Mouse (Mus musculus) neural tube, embryonic 11.5 days (tissue): ENCODE results near the gene Pik3r4. TPM values are rescaled to one million over a fixed set of nuclear protein-coding genes. Genes with fewer than 3 reads are reported as not detected.
A peak's percentile ranks its signal among the peaks of the same experiment; 100 is the strongest.

Source experiments
- ATAC-seq: fragments of 200-750 bp; cut with Nextera tagmentation; 2 replicates; pipeline ENCODE4 v1.8.0; 2017; ENCODE audit warnings: moderate number of reproducible peaks, mild to moderate bottlenecking, moderate TSS enrichment, moderate library complexity; ENCODE audit not compliant: insufficient read depth, low FRiP score, low TSS enrichment
- DNase-seq: peaks from one replicate; pipeline ENCODE4 v3.0.0-alpha.2; 2015; ENCODE audit warnings: low spot score
- H3K27ac ChIP-seq: fragments of 300-500 bp; sonication (generic); 2 replicates; pipeline ENCODE4 v1.5.1; 2014; ENCODE audit warnings: low read depth, mild to moderate bottlenecking, low read length
- H3K27me3 ChIP-seq: fragments of 300-500 bp; sonication (generic); 2 replicates; pipeline ENCODE4 v1.6.1; 2014; ENCODE audit warnings: mild to moderate bottlenecking, low read length, mixed read lengths; ENCODE audit not compliant: control insufficient read depth, insufficient read depth
- H3K36me3 ChIP-seq: fragments of 300-500 bp; sonication (generic); 2 replicates; pipeline ENCODE4 v1.6.1; 2014; ENCODE audit warnings: mild to moderate bottlenecking, low read length, moderate library complexity, mixed read lengths; ENCODE audit not compliant: control insufficient read depth, insufficient read depth
- H3K4me1 ChIP-seq: fragments of 300-500 bp; sonication (generic); 2 replicates; pipeline ENCODE4 v1.6.1; 2014; ENCODE audit warnings: low read length, mixed read lengths; ENCODE audit not compliant: control insufficient read depth, insufficient read depth
- H3K4me2 ChIP-seq: fragments of 300-500 bp; sonication (generic); 2 replicates; pipeline ENCODE4 v1.6.1; 2014; ENCODE audit warnings: low read depth, mild to moderate bottlenecking, moderate library complexity
- H3K4me3 ChIP-seq: fragments of 300-500 bp; sonication (generic); 2 replicates; pipeline ENCODE4 v1.5.1; 2014; ENCODE audit warnings: low read depth, low read length
- H3K9ac ChIP-seq: fragments of 300-500 bp; sonication (generic); 2 replicates; pipeline ENCODE4 v1.6.1; 2014; ENCODE audit warnings: mild to moderate bottlenecking, low read length
- H3K9me3 ChIP-seq: fragments of 300-500 bp; sonication (generic); 2 replicates; pipeline ENCODE4 v1.6.1; 2016; ENCODE audit warnings: low read length; ENCODE audit not compliant: control insufficient read depth
- WGBS: fragments of 180-500 bp; shearing (Covaris S2); extraction: QIAGEN DNeasy Blood & Tissue Kit; methylation state at CpG from one replicate; pipeline ENCODE4 v1.1.7; 2014; 5-methylcytosine and 5-hydroxymethylcytosine counted together
- polyA plus RNA-seq: library from polyadenylated mRNA; unstranded; fragments of >200 nt; fragmentation: Nextera tagmentation; extraction: Ambion mirVana; gene quantifications from 2 replicates; pipeline ENCODE4 v1.2.1, GENCODE M21; 2014

Pik3r4 gene
- polyA plus RNA-seq, 1 experiment from 2014 or later: 29.3 TPM

DNA sequence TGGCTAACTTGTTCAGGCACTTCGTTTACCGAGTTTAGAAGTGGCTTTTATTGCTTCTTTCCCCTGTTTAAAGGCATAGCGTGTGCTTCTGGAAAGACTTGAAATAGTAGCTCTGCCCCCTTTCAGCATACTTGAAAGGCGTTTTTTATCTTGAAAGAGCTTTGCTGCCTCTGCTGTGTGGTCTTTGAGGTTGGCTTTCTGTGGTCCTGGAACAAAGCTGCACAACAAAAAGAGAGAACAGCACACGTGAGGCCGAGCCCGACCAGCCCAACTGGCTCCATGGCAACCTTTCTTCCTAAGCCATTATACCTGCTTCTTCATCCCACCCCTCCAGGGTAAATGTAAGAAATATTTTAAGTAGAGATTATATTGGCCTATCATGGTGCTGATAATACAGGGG lies 46.7 kb downstream of the Pik3r4 start:
- Histone ChIP-seq H3K9me3 (no peaks in the 10 kb centered on the region), H3K27me3 (no peaks in the 10 kb centered on the region), H3K4me1 (no peaks in the 10 kb centered on the region), H3K27ac (no peak overlapping the region), H3K36me3 (no peaks in the 10 kb centered on the region), H3K4me3 (no peak overlapping the region), H3K9ac (no peak overlapping the region), H3K4me2 (no peak overlapping the region)
- DNase-seq (no peak), ATAC-seq (no peak)
- 57% methylated on average over 7 of the region's 7 CpGs for WGBS

DNA sequence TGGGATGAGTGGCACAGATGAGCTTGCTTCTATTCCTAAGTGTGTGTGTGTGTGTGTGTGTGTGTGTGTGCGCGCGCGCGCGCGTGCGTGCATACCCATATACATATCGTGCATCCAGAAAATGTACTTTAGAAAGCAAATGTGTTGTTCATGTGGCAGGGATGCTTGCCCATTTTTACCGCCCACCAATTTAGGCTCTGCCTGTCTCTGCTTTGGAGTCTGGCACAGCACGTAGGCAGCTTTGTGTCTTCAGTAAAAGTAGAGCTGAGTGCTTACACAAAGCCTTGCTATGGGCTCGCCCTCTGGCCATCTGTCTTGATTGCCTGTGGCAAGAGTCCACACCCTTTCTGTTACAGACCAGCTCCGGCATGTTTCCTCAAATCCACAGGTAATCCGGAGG lies 49.7 kb downstream of the Pik3r4 start:
- Histone ChIP-seq H3K4me1 (no peaks in the 10 kb centered on the region), H3K36me3 (no peaks in the 10 kb centered on the region), H3K27me3 (no peaks in the 10 kb centered on the region), H3K9me3 (no peaks in the 10 kb centered on the region), H3K4me3 (no peak overlapping the region), H3K4me2 (no peak overlapping the region), H3K27ac (no peak overlapping the region), H3K9ac (no peak overlapping the region)
- ATAC-seq (no peak), DNase-seq (no peak)
- 93% methylated on average over 14 of the region's 14 CpGs for WGBS

GRCm38 (mm10) chr9:105693056-105693455 lies 50.3 kb downstream of the Pik3r4 start:
- Histone ChIP-seq H3K4me1 (no peaks in the 10 kb centered on the region), H3K9me3 (no peaks in the 10 kb centered on the region), H3K4me2 (no peak overlapping the region), H3K36me3 (no peaks in the 10 kb centered on the region), H3K27me3 (no peaks in the 10 kb centered on the region), H3K9ac (no peak overlapping the region), H3K27ac (no peak overlapping the region), H3K4me3 (no peak overlapping the region)
- 92% methylated on average over 9 of the region's 9 CpGs for WGBS
- DNase-seq (no peak), ATAC-seq (no peak)

DNA sequence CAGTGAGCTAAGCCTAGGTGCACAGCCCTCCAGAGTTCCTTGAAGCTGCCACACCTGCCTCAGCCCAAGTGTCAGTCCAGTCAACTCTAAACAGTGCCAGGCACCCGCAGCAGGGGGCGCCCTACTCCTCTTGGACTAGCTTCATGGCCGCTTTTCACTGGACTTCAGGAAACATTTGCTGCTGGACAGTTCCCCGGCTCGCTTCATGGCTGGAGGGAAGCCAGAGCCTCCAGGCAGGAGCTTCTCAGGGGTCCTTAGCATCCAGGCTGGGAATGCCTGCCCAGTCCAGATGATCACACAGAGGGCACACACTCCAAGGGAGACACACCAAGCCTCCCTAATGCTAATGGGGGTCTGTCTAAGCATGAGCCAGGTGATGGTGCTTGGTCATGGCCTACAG lies 51.1 kb downstream of the Pik3r4 start:
- H3K36me3 ChIP-seq: no peaks in the 10 kb centered on the region
- H3K27me3 ChIP-seq: no peaks in the 10 kb centered on the region
- peak; percentile 83 for DNase-seq
- H3K4me1 ChIP-seq: no peaks in the 10 kb centered on the region
- no peak overlapping the region for H3K4me2 ChIP-seq
- WGBS: 4% methylated on average over 5 of the region's 5 CpGs
- H3K27ac ChIP-seq: no peak overlapping the region
- ATAC-seq: no peak
- H3K4me3 ChIP-seq: no peak overlapping the region
- H3K9me3 ChIP-seq: no peaks in the 10 kb centered on the region
- H3K9ac ChIP-seq: no peak overlapping the region

GRCm38 (mm10) chr9:105696818-105697564 lies 54.2 kb downstream of the Pik3r4 start:
- Histone ChIP-seq H3K4me1 (no peaks in the 10 kb centered on the region), H3K4me2 (no peak overlapping the region), H3K27ac (no peak overlapping the region), H3K9ac (no peak overlapping the region), H3K36me3 (no peaks in the 10 kb centered on the region), H3K4me3 (no peak overlapping the region), H3K27me3 (no peaks in the 10 kb centered on the region), H3K9me3 (no peaks in the 10 kb centered on the region)
- ATAC-seq (no peak), DNase-seq (no peak)
- 89% methylated on average over 7 of the region's 7 CpGs for WGBS

DNA sequence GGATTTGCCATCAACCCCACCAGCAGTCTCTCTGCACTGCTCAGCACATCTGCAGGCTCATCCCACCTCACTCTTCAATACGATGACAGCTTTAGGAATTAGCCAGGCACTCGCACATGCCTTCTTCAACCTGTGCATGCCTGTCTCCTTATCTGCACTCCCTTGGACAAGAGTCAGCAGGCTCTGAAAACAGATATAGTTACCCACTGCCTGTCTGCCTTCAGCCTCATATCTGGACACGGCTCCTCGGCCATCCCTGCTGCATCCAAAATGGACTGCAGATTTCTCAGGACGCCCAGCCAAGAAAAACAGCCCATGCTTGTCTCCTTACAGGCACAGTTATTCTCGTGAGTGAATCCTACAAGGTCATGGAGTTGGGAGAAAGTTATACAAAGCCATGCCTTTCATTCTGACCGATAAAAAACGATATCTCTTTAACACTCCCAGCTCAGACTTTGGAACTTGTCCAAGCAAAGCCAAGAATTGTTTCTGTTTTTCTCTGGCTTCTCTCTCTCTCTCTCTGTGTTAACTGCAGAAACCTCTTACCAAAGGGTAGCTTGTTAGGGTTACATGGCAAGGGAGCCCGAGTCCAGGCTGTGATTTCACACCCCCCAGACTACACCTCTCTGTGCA lies 55.1 kb downstream of the Pik3r4 start:
- H3K36me3 ChIP-seq: no peaks in the 10 kb centered on the region
- no peak overlapping the region for H3K9ac ChIP-seq
- DNase-seq (no peak), ATAC-seq (no peak)
- WGBS: 82% methylated on average over 9 of the region's 9 CpGs
- no peaks in the 10 kb centered on the region for H3K4me1 ChIP-seq
- no peaks in the 10 kb centered on the region for H3K27me3 ChIP-seq
- no peak overlapping the region for H3K4me3 ChIP-seq
- no peaks in the 10 kb centered on the region for H3K9me3 ChIP-seq
- no peak overlapping the region for H3K27ac ChIP-seq
- H3K4me2 ChIP-seq: no peak overlapping the region

- Histone ChIP-seq H3K27ac (no peak overlapping the region), H3K4me3 (no peak overlapping the region), H3K36me3 (no peaks in the 10 kb centered on the region), H3K4me1 (no peaks in the 10 kb centered on the region), H3K9me3 (no peaks in the 10 kb centered on the region), H3K27me3 (no peaks in the 10 kb centered on the region), H3K9ac (no peak overlapping the region), H3K4me2 (no peak overlapping the region)
- DNase-seq (no peak), ATAC-seq (no peak)
- WGBS: 83% methylated on average over 6 of the region's 6 CpGs
These were observed 57.9 kb downstream of the Pik3r4 start for GRCm38 (mm10) chr9:105700702-105701101.

DNA sequence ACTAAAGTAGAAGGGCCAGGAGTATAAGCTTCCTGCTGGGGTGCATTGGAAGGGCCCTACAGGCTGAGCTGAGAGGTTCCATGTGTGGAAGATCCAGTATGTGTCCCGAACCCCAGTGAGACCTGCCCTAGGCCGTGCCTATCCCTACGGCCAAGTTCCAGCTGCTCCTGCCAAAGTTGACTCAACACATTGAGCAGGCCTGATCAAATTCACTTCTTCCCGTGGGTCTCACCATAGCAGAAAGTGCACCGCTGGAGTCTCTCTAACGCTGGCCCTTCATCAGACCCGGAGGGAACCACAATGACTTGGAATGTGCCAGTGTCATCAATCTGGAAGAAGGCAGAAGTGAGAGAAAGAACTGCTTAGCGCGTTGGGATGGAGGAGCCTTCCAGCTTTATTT lies 59.2 kb downstream of the Pik3r4 start:
- no peaks in the 10 kb centered on the region for H3K9me3 ChIP-seq
- no peaks in the 10 kb centered on the region for H3K36me3 ChIP-seq
- DNase-seq: no peak
- 69% methylated on average over 9 of the region's 9 CpGs for WGBS
- H3K4me3 ChIP-seq: no peak overlapping the region
- no peak for ATAC-seq
- no peaks in the 10 kb centered on the region for H3K4me1 ChIP-seq
- H3K4me2 ChIP-seq: no peak overlapping the region
- no peak overlapping the region for H3K9ac ChIP-seq
- no peaks in the 10 kb centered on the region for H3K27me3 ChIP-seq
- H3K27ac ChIP-seq: no peak overlapping the region
